Mouse (Mus musculus) ES-Bruce4 (cell line): ENCODE measurements around the gene Cyb5r1.

Source experiments
- CTCF ChIP-seq: IDR thresholded peaks from one replicate; pipeline ENCODE4 v1.8.1; 2011; ENCODE audit warnings: low read depth, low read length
- POLR2A ChIP-seq: IDR thresholded peaks from one replicate; pipeline ENCODE4 v1.8.1; 2011; ENCODE audit warnings: low read length; ENCODE audit not compliant: insufficient read depth

GRCm38 (mm10) chr1:134445418-134445817, 40.1 kb downstream of the Cyb5r1 start:
- TF ChIP-seq POLR2A, result no peak
- TF ChIP-seq CTCF, result no peak
